Mouse (Mus musculus) layer of hippocampus, adult 8-10 months (tissue): ENCODE measurements around the gene D1Ertd622e. TPM values are rescaled to one million over a fixed set of nuclear protein-coding genes. Genes with fewer than 3 reads are reported as not detected.

Experiments
- DNase-seq, 2 experiments: peaks; one replicate each; pipeline ENCODE4 v3.0.0; 2022; ENCODE audit warnings: low spot score in 2 of 2
- total RNA-seq, 4 experiments: library from RNA; stranded (reverse); gene quantifications; 2 replicates each; pipeline ENCODE4 v1.2.4; 2022

The D1Ertd622e gene
- total RNA-seq, 4 experiments from 2014 or later = 55.2 to 56.6 (median 55.9) TPM

- DNase-seq = no peak
These were observed 27.8 kb downstream of the D1Ertd622e start for GRCm38 (mm10) chr1:97634104-97634503.

- no peak for DNase-seq
These were observed 29.2 kb downstream of the D1Ertd622e start for GRCm38 (mm10) chr1:97632545-97633256.

GRCm38 (mm10) chr1:97631843-97632470 lies 29.9 kb downstream of the D1Ertd622e start:
- no peak for DNase-seq

- no peak for DNase-seq
These were observed 31.7 kb downstream of the D1Ertd622e start for GRCm38 (mm10) chr1:97630146-97630545.

GRCm38 (mm10) chr1:97628859-97629258 lies 33.0 kb downstream of the D1Ertd622e start:
- DNase-seq = no peak

- no peak for DNase-seq
These were observed 33.9 kb downstream of the D1Ertd622e start for GRCm38 (mm10) chr1:97628016-97628415.

GRCm38 (mm10) chr1:97625427-97625826 lies 36.4 kb downstream of the D1Ertd622e start:
- no peak for DNase-seq

- no peak for DNase-seq
These were observed 37.5 kb downstream of the D1Ertd622e start for GRCm38 (mm10) chr1:97624386-97624785.

- no peak for DNase-seq
These were observed 38.5 kb downstream of the D1Ertd622e start for GRCm38 (mm10) chr1:97623214-97623856.

GRCm38 (mm10) chr1:97622574-97623208 lies 39.2 kb downstream of the D1Ertd622e start:
- no peak for DNase-seq

- DNase-seq = no peak
These were observed 42.1 kb downstream of the D1Ertd622e start for GRCm38 (mm10) chr1:97619621-97620320.

GRCm38 (mm10) chr1:97615525-97615924 lies 46.3 kb downstream of the D1Ertd622e start:
- DNase-seq = no peak

- no peak for DNase-seq
These were observed 47.1 kb downstream of the D1Ertd622e start for GRCm38 (mm10) chr1:97614531-97615462.

GRCm38 (mm10) chr1:97611747-97612146 lies 50.1 kb downstream of the D1Ertd622e start:
- DNase-seq = no peak

- DNase-seq = no peak
These were observed 58.5 kb downstream of the D1Ertd622e start for GRCm38 (mm10) chr1:97603361-97603760.

GRCm38 (mm10) chr1:97600371-97600770 lies 61.5 kb downstream of the D1Ertd622e start:
- DNase-seq = no peak

GRCm38 (mm10) chr1:97599101-97599500 lies 62.8 kb downstream of the D1Ertd622e start:
- DNase-seq = no peak

- no peak for DNase-seq
These were observed 73.3 kb downstream of the D1Ertd622e start for GRCm38 (mm10) chr1:97588561-97588960.

- DNase-seq = no peak
These were observed 76.8 kb downstream of the D1Ertd622e start for GRCm38 (mm10) chr1:97585106-97585505.

GRCm38 (mm10) chr1:97584171-97584570 lies 77.7 kb downstream of the D1Ertd622e start:
- DNase-seq = no peak
